Mouse (Mus musculus): ENCODE results near the gene Ddr1. TPM values are rescaled to one million over a fixed set of nuclear protein-coding genes. Genes with fewer than 3 reads are reported as not detected.

The Ddr1 gene
- polyA plus RNA-seq, 1 experiment: 56.6 TPM

DNA sequence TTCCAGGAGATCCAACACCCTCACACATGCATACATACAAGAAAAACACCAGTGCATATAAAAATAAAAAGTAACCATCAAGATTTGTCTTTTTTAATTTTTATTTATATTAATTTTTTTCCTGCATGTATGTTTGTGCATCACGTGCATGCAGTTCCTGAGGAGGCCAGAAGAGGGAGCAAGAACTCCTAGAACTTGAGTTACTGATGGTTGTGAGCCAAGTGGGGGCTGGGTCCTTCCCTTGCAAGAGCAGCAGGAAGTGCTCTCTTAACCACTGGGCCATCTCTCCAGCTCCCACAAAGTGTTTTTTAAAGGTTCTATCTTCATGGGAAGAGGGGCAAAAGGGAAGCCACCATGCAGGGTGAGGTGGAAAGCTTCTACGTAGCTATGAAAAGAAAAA, 9.1 kb downstream of the Ddr1 start:
- Histone ChIP-seq H3K79me3 (ENCODE audit: low read depth) (peaks cover 26% of the 10 kb centered on the region), H3K27me3 (ENCODE audit: control insufficient read depth, insufficient read depth, insufficient read length) (no peaks in the 10 kb centered on the region), H3K79me2 (ENCODE audit: control insufficient read depth, insufficient read depth) (peaks cover 56% of the 10 kb centered on the region), H3K4me3 (ENCODE audit: insufficient read depth, poor library complexity, severe bottlenecking) (no peak overlapping the region), H3K36me3 (ENCODE audit: control insufficient read depth, insufficient read depth) (peaks cover 29% of the 10 kb centered on the region), H3ac (ENCODE audit: control insufficient read depth, insufficient read length, low read depth) (no peak overlapping the region)
- no peak for TF ChIP-seq CEBPB (IDR thresholded peaks at IDR 0.05; ENCODE audit: low read depth)
- TF ChIP-seq FOSL1 (IDR thresholded peaks at IDR 0.05; ENCODE audit: insufficient read depth, low read length, poor library complexity, severe bottlenecking): no peak
- no peak for TF ChIP-seq MYOG (IDR thresholded peaks at IDR 0.05; ENCODE audit: control insufficient read depth, extremely low read depth, insufficient read length)
- TF ChIP-seq USF1 (IDR thresholded peaks at IDR 0.05; ENCODE audit: low read depth): no peak
- no peak for TF ChIP-seq MAX (IDR thresholded peaks at IDR 0.05)
- no peak for TF ChIP-seq MYOD1 (IDR thresholded peaks at IDR 0.05; ENCODE audit: control insufficient read depth, insufficient read length, low read depth)
- TF ChIP-seq CTCF (IDR thresholded peaks at IDR 0.05; ENCODE audit: control insufficient read depth, insufficient read depth, insufficient read length): no peak

DNA sequence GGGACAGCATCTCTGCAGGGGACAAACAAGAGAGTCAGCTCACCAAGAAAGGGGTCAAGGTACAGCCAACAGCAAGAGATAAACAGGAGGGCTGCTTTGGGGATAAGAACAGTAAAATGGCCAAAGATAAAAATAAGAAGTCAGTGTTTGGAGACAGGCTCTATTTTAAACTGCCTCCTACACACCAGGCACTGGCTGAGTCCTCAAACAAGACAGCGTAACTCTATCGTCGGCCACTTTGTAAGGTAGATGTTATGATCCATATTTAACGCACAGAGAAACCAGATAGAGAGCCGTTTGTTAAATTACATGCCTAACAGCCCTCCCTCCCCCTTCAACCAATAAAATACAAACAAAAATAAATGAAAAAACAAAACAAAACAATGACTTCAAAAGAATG, 10.5 kb downstream of the Ddr1 start:
- Histone ChIP-seq H3K79me3 (ENCODE audit: low read depth) (peaks cover 23% of the 10 kb centered on the region), H3K36me3 (ENCODE audit: control insufficient read depth, insufficient read depth) (peaks cover 38% of the 10 kb centered on the region), H3K27me3 (ENCODE audit: control insufficient read depth, insufficient read depth, insufficient read length) (no peaks in the 10 kb centered on the region), H3ac (ENCODE audit: control insufficient read depth, insufficient read length, low read depth) (no peak overlapping the region), H3K79me2 (ENCODE audit: control insufficient read depth, insufficient read depth) (peaks cover 48% of the 10 kb centered on the region), H3K4me3 (ENCODE audit: insufficient read depth, poor library complexity, severe bottlenecking) (no peak overlapping the region)
- TF ChIP-seq MAX (IDR thresholded peaks at IDR 0.05) (no peak), CEBPB (IDR thresholded peaks at IDR 0.05; ENCODE audit: low read depth) (no peak), CTCF (IDR thresholded peaks at IDR 0.05; ENCODE audit: control insufficient read depth, insufficient read depth, insufficient read length) (no peak), MYOD1 (IDR thresholded peaks at IDR 0.05; ENCODE audit: control insufficient read depth, insufficient read length, low read depth) (no peak), USF1 (IDR thresholded peaks at IDR 0.05; ENCODE audit: low read depth) (no peak), MYOG (IDR thresholded peaks at IDR 0.05; ENCODE audit: control insufficient read depth, extremely low read depth, insufficient read length) (no peak), FOSL1 (IDR thresholded peaks at IDR 0.05; ENCODE audit: insufficient read depth, low read length, poor library complexity, severe bottlenecking) (no peak)

DNA sequence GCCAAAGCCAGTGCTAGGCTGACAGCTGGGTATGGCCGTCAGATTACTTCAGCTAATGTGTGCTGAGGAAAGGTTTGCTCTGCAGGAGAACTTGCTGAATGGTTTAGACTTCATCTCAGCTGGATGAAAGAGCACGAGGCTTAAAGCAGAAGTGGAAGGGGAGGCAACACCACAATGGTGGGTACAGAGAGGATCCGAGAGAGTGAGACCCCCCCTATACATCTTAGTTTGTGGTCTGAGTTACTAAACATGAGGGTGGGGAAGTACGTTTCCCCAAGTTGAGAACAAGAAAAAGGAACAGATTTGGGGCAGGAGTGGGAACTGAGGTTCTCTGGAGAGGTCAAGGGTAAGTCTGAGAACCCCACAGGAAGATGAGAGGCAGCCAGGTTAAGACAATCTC, 12.1 kb downstream of the Ddr1 start:
- H3K27me3 ChIP-seq (ENCODE audit: control insufficient read depth, insufficient read depth, insufficient read length): no peaks in the 10 kb centered on the region
- peaks cover 23% of the 10 kb centered on the region for H3K79me3 ChIP-seq (ENCODE audit: low read depth)
- TF ChIP-seq CTCF (IDR thresholded peaks at IDR 0.05; ENCODE audit: control insufficient read depth, insufficient read depth, insufficient read length) (no peak), MAX (IDR thresholded peaks at IDR 0.05) (no peak), MYOG (IDR thresholded peaks at IDR 0.05; ENCODE audit: control insufficient read depth, extremely low read depth, insufficient read length) (no peak), FOSL1 (IDR thresholded peaks at IDR 0.05; ENCODE audit: insufficient read depth, low read length, poor library complexity, severe bottlenecking) (no peak), CEBPB (IDR thresholded peaks at IDR 0.05; ENCODE audit: low read depth) (no peak), USF1 (IDR thresholded peaks at IDR 0.05; ENCODE audit: low read depth) (no peak), MYOD1 (IDR thresholded peaks at IDR 0.05; ENCODE audit: control insufficient read depth, insufficient read length, low read depth) (no peak)
- peaks cover 38% of the 10 kb centered on the region for H3K79me2 ChIP-seq (ENCODE audit: control insufficient read depth, insufficient read depth)
- peaks cover 51% of the 10 kb centered on the region for H3K36me3 ChIP-seq (ENCODE audit: control insufficient read depth, insufficient read depth)
- no peak overlapping the region for H3K4me3 ChIP-seq (ENCODE audit: insufficient read depth, poor library complexity, severe bottlenecking)
- H3ac ChIP-seq (ENCODE audit: control insufficient read depth, insufficient read length, low read depth): no peak overlapping the region

DNA sequence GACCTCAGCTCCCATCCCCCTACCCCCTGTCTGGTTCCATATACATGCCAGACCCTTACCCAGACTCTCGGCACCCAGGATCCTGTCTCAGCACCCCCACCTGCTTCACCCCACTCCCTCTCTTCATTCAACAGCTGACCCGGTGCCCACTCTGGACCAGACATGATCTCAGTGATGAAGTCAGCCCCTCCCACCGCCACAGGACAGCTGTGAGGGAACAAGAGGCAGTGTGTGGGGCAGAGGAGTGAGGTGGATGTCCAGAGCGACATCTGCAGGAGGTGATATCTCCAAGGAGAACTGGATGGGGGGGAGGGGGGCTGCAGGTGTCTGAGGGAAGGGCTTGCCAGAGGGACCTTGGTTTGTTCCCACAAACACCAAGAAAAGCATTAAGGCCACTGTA, 12.6 kb downstream of the Ddr1 start:
- Histone ChIP-seq H3K79me3 (ENCODE audit: low read depth) (peaks cover 19% of the 10 kb centered on the region), H3K36me3 (ENCODE audit: control insufficient read depth, insufficient read depth) (peaks cover 56% of the 10 kb centered on the region), H3K4me3 (ENCODE audit: insufficient read depth, poor library complexity, severe bottlenecking) (no peak overlapping the region), H3K27me3 (ENCODE audit: control insufficient read depth, insufficient read depth, insufficient read length) (no peaks in the 10 kb centered on the region), H3ac (ENCODE audit: control insufficient read depth, insufficient read length, low read depth) (no peak overlapping the region), H3K79me2 (ENCODE audit: control insufficient read depth, insufficient read depth) (peaks cover 32% of the 10 kb centered on the region)
- TF ChIP-seq CEBPB (IDR thresholded peaks at IDR 0.05; ENCODE audit: low read depth) (no peak), FOSL1 (IDR thresholded peaks at IDR 0.05; ENCODE audit: insufficient read depth, low read length, poor library complexity, severe bottlenecking) (no peak), MYOD1 (IDR thresholded peaks at IDR 0.05; ENCODE audit: control insufficient read depth, insufficient read length, low read depth) (no peak), MYOG (IDR thresholded peaks at IDR 0.05; ENCODE audit: control insufficient read depth, extremely low read depth, insufficient read length) (no peak), MAX (IDR thresholded peaks at IDR 0.05) (no peak), USF1 (IDR thresholded peaks at IDR 0.05; ENCODE audit: low read depth) (no peak), CTCF (IDR thresholded peaks at IDR 0.05; ENCODE audit: control insufficient read depth, insufficient read depth, insufficient read length) (no peak)

DNA sequence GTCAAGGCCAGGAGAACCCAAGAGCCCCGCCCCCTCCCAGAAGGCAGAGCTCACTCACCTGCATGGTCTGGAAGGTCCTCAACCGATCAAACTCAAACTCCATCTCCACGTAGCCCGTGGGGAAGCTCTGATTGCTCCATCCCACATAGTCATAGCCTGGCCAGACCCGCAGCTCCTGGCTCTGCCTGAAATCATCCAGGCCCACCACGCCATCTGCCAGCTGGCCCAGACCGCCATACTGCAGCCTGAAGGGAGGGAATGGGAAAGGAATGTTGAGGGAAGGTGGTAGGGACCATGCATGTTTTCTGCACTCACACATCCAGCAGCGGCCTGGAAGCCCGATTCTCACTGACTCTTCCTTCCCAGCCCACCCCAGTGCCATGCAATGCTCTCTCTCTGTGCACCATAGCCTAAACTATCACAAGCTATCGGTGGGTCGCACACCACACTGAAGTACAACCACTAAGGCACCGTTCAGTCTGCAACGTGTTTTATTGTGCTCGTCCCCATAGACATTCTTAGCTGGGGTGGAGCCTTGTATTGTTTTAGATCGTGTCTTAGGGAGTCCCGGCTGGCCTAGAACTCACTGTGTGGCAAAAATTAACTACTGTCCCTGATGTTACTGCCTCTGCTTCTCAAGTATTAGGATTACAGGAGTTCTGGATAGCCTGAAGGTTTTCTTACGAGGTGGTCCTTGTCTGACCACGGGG, 14.3 kb downstream of the Ddr1 start:
- Histone ChIP-seq H3K27me3 (ENCODE audit: control insufficient read depth, insufficient read depth, insufficient read length) (no peaks in the 10 kb centered on the region), H3K79me3 (ENCODE audit: low read depth) (peaks cover 2% of the 10 kb centered on the region), H3ac (ENCODE audit: control insufficient read depth, insufficient read length, low read depth) (no peak overlapping the region), H3K79me2 (ENCODE audit: control insufficient read depth, insufficient read depth) (peaks cover 15% of the 10 kb centered on the region), H3K36me3 (ENCODE audit: control insufficient read depth, insufficient read depth) (peaks cover 56% of the 10 kb centered on the region), H3K4me3 (ENCODE audit: insufficient read depth, poor library complexity, severe bottlenecking) (no peak overlapping the region)
- no peak for TF ChIP-seq USF1 (IDR thresholded peaks at IDR 0.05; ENCODE audit: low read depth)
- TF ChIP-seq MAX (IDR thresholded peaks at IDR 0.05): no peak
- no peak for TF ChIP-seq MYOG (IDR thresholded peaks at IDR 0.05; ENCODE audit: control insufficient read depth, extremely low read depth, insufficient read length)
- no peak for TF ChIP-seq CTCF (IDR thresholded peaks at IDR 0.05; ENCODE audit: control insufficient read depth, insufficient read depth, insufficient read length)
- no peak for TF ChIP-seq FOSL1 (IDR thresholded peaks at IDR 0.05; ENCODE audit: insufficient read depth, low read length, poor library complexity, severe bottlenecking)
- no peak for TF ChIP-seq CEBPB (IDR thresholded peaks at IDR 0.05; ENCODE audit: low read depth)
- no peak for TF ChIP-seq MYOD1 (IDR thresholded peaks at IDR 0.05; ENCODE audit: control insufficient read depth, insufficient read length, low read depth)

All from C2C12 (cell line).